Mouse (Mus musculus): ENCODE measurements around the gene Vapb. TPM values are rescaled to one million over a fixed set of nuclear protein-coding genes. Genes with fewer than 3 reads are reported as not detected.

Vapb gene
- total and polyA plus RNA-seq, 3 experiments = 29.1 to 483 (median 46.5) TPM

DNA sequence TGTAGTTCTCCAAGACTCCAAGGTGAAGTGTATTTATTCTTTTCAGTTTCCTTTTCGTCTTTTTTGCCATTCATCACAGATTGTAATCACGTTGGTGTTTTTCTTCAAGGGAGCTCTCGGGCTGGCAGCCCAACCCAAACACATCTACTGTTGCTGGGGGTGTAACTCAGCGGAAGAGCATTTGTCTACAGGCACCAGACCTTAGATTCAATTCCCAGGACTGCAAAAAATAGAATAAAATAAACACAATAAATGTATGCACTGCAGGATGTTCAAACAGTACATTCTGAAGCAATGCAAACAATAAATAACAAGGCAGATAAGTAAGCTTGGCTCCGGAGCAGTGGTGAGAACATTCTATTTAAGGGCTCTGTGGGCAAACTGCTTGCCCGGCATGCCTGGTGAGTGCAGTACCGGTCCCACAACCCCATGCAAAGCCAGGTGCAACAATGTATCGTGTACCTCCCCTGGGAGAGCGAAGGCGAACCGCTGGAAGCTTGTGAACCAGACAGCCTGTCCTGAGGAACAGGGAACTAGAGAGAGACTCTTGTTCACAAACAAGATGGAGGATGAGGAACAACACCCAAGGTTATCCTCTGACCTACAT, 15.0 kb upstream of the Vapb start:
- H3K4me3 ChIP-seq (ENCODE audit: control insufficient read depth in 1 of 2, insufficient read depth in 1 of 2, low read depth in 2 of 2, low read length in 2 of 2) = no peak overlapping the region
- DNase-seq (ENCODE audit: low read depth, low spot score) = no peak
- no peak overlapping the region for H3K27ac ChIP-seq (ENCODE audit: control insufficient read depth, low read depth, low read length)
- TF ChIP-seq NELFE (IDR thresholded peaks at IDR 0.05; ENCODE audit: low read depth, low read length) = no peak
- no peak for TF ChIP-seq NRF1 (IDR thresholded peaks at IDR 0.05; ENCODE audit: insufficient read depth, low read depth, low read length, poor library complexity, severe bottlenecking)
- no peak for TF ChIP-seq POLR2A (IDR thresholded peaks at IDR 0.05; ENCODE audit: control insufficient read depth in 1 of 2, insufficient read depth in 1 of 2, low read depth in 1 of 2, low read length in 2 of 2, poor library complexity in 1 of 2)
- TF ChIP-seq ZNF384 (IDR thresholded peaks at IDR 0.05; ENCODE audit: low read depth, low read length) = no peak
- TF ChIP-seq ETS1 (IDR thresholded peaks at IDR 0.05; ENCODE audit: low read depth, low read length) = no peak
- TF ChIP-seq UBTF (IDR thresholded peaks at IDR 0.05; ENCODE audit: borderline replicate concordance, insufficient read depth, low read depth, low read length) = no peak
- no peak for TF ChIP-seq POLR2AphosphoS5 (IDR thresholded peaks at IDR 0.05; ENCODE audit: borderline replicate concordance, low read depth, low read length)
- no peak for TF ChIP-seq MEF2A (IDR thresholded peaks at IDR 0.05; ENCODE audit: extremely low read depth, insufficient replicate concordance, low read depth, low read length, poor library complexity, severe bottlenecking)
- no peak for TF ChIP-seq MYB (IDR thresholded peaks at IDR 0.05; ENCODE audit: low read depth, low read length)
- TF ChIP-seq EP300 (IDR thresholded peaks at IDR 0.05; ENCODE audit: low read depth in 1 of 2, low read length in 2 of 2) = no peak
- no peak for TF ChIP-seq TBP (IDR thresholded peaks at IDR 0.05; ENCODE audit: low read depth, low read length)
- TF ChIP-seq MXI1 (IDR thresholded peaks at IDR 0.05; ENCODE audit: low read depth, low read length) = no peak
- H3K27me3 ChIP-seq (ENCODE audit: control insufficient read depth in 1 of 2, insufficient read depth in 2 of 2, low read length in 2 of 2) = no peaks in the 10 kb centered on the region
- H3K36me3 ChIP-seq (ENCODE audit: control insufficient read depth in 1 of 2, insufficient read depth in 2 of 2, low read length in 2 of 2) = no peaks in the 10 kb centered on the region
- no peaks in the 10 kb centered on the region for H3K79me2 ChIP-seq (ENCODE audit: control insufficient read depth, insufficient read depth, low read length, poor library complexity)
- H3K9me3 ChIP-seq (replicated peaks; ENCODE audit: insufficient read depth, low read length) = no peaks in the 10 kb centered on the region
- no peak overlapping the region for H3K9ac ChIP-seq (ENCODE audit: control insufficient read depth, low read depth, low read length, poor library complexity, severe bottlenecking)
- no peaks in the 10 kb centered on the region for H3K4me1 ChIP-seq (ENCODE audit: control insufficient read depth in 1 of 2, insufficient read depth in 2 of 2, low read length in 2 of 2)

DNA sequence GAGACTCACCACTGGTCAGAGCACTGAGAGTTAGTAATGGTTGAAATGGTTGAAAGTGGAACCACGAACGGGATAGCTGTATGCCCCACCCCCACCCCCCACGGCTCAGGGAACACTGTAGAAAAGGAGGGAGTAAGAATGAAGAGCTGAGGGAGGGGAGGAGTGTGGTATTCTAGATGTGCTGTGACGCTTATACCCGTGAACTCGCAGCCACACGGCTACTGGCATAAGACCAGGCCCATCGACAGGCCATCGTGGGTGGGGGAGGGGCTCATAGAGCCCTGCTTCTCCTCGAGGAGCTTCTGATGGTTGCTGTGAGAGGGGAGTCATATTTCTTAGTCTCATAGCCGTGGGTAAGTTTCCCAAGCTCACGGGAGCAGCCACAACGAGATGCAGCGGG, 12.9 kb upstream of the Vapb start:
- Histone ChIP-seq H3K9me3 (replicated peaks; ENCODE audit: insufficient read depth, low read length) (no peaks in the 10 kb centered on the region), H3K79me2 (ENCODE audit: control insufficient read depth, insufficient read depth, low read length, poor library complexity) (no peaks in the 10 kb centered on the region), H3K9ac (ENCODE audit: control insufficient read depth, low read depth, low read length, poor library complexity, severe bottlenecking) (no peak overlapping the region), H3K27me3 (ENCODE audit: control insufficient read depth in 1 of 2, insufficient read depth in 2 of 2, low read length in 2 of 2) (no peaks in the 10 kb centered on the region), H3K36me3 (ENCODE audit: control insufficient read depth in 1 of 2, insufficient read depth in 2 of 2, low read length in 2 of 2) (no peaks in the 10 kb centered on the region), H3K27ac (ENCODE audit: control insufficient read depth, low read depth, low read length) (no peak overlapping the region), H3K4me1 (ENCODE audit: control insufficient read depth in 1 of 2, insufficient read depth in 2 of 2, low read length in 2 of 2) (no peaks in the 10 kb centered on the region), H3K4me3 (ENCODE audit: control insufficient read depth in 1 of 2, insufficient read depth in 1 of 2, low read depth in 2 of 2, low read length in 2 of 2) (no peak overlapping the region)
- no peak for DNase-seq (ENCODE audit: low read depth, low spot score)
- TF ChIP-seq EP300 (IDR thresholded peaks at IDR 0.05; ENCODE audit: low read depth in 1 of 2, low read length in 2 of 2) (no peak), ZKSCAN1 (IDR thresholded peaks at IDR 0.05; ENCODE audit: low read depth, low read length) (no peak), ETS1 (IDR thresholded peaks at IDR 0.05; ENCODE audit: low read depth, low read length) (no peak), TBP (IDR thresholded peaks at IDR 0.05; ENCODE audit: low read depth, low read length) (no peak), ZNF384 (IDR thresholded peaks at IDR 0.05; ENCODE audit: low read depth, low read length) (no peak), BHLHE40 (IDR thresholded peaks at IDR 0.05; ENCODE audit: borderline replicate concordance, low read depth, low read length) (no peak), HCFC1 (IDR thresholded peaks at IDR 0.05; ENCODE audit: low read depth, low read length) (no peak), ZC3H11A (IDR thresholded peaks at IDR 0.05; ENCODE audit: low read depth, low read length) (no peak), USF2 (IDR thresholded peaks at IDR 0.05; ENCODE audit: borderline replicate concordance in 1 of 2, insufficient read depth in 1 of 2, low read depth in 1 of 2, low read length in 2 of 2) (no peak), NRF1 (IDR thresholded peaks at IDR 0.05; ENCODE audit: insufficient read depth, low read depth, low read length, poor library complexity, severe bottlenecking) (no peak)

Measured in MEL (cell line).